Mouse (Mus musculus) testis, adult 2 months (tissue): ENCODE measurements at regions not wholly inside any gene's neighbourhood (a gene's known extent, or its start where the extent isn't known, plus 50 kb on each side); places are given as distances from the start of the nearest gene placed in this dataset.

Source experiments
- H3K27ac ChIP-seq: fragments of 200-500 bp; 2 replicates; pipeline ENCODE4 v1.5.1; 2012; ENCODE audit warnings: low read depth, low read length; ENCODE audit not compliant: control insufficient read depth, insufficient read depth
- H3K27me3 ChIP-seq: fragments of 200-500 bp; 2 replicates; pipeline ENCODE4 v1.6.1; 2012; ENCODE audit warnings: mild to moderate bottlenecking, low read length, moderate library complexity; ENCODE audit not compliant: control insufficient read depth, insufficient read depth
- H3K36me3 ChIP-seq: fragments of 200-500 bp; 2 replicates; pipeline ENCODE4 v1.6.1; 2012; ENCODE audit warnings: mild to moderate bottlenecking, low read length; ENCODE audit not compliant: control insufficient read depth, insufficient read depth
- H3K4me1 ChIP-seq: fragments of 200-500 bp; 2 replicates; pipeline ENCODE4 v1.6.1; 2012; ENCODE audit warnings: low read length; ENCODE audit not compliant: control insufficient read depth, insufficient read depth
- H3K4me3 ChIP-seq: fragments of 200-500 bp; 2 replicates; pipeline ENCODE4 v1.5.1; 2012; ENCODE audit warnings: low read depth, mild to moderate bottlenecking, low read length, moderate library complexity, mixed read lengths; ENCODE audit not compliant: control insufficient read depth
- CTCF ChIP-seq: fragments of 200-500 bp; IDR thresholded peaks from 2 replicates; pipeline ENCODE4 v1.5.1; 2012; ENCODE audit warnings: low read depth, mild to moderate bottlenecking, inconsistent platforms, low read length, moderate library complexity; ENCODE audit not compliant: control insufficient read depth, insufficient read depth, insufficient replicate concordance
- POLR2A ChIP-seq: fragments of 200-500 bp; IDR thresholded peaks from 2 replicates; pipeline ENCODE4 v1.6.1; 2012; ENCODE audit warnings: low read depth, mild to moderate bottlenecking, inconsistent platforms, low read length, moderate library complexity; ENCODE audit not compliant: control insufficient read depth

DNA sequence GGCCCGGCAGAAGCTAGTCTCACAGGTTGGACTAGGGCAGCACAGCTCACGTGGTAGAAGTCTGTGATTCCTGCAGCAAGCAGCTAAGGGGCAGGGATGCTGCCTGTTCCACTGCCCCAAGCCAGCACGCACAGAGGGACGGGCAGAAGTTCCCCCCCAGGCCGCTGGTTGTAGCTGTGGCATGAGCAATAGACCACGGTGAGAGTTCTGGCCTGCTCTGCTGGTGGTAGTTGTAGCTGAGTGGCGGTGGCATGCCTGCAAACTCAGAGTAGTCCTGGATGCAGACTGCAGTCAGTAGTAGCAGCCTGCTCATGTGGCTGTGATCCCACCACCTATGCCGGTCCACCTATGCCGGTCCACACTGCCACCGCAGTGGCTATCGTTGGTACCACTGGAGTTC lies 71.5 kb upstream of the Rpl39l start:
- TF ChIP-seq POLR2A (no peak), CTCF (no peak)
- no peak overlapping the region for H3K4me3 ChIP-seq
- H3K27me3 ChIP-seq = no peaks in the 10 kb centered on the region
- no peaks in the 10 kb centered on the region for H3K4me1 ChIP-seq
- no peak overlapping the region for H3K27ac ChIP-seq
- no peaks in the 10 kb centered on the region for H3K36me3 ChIP-seq

DNA sequence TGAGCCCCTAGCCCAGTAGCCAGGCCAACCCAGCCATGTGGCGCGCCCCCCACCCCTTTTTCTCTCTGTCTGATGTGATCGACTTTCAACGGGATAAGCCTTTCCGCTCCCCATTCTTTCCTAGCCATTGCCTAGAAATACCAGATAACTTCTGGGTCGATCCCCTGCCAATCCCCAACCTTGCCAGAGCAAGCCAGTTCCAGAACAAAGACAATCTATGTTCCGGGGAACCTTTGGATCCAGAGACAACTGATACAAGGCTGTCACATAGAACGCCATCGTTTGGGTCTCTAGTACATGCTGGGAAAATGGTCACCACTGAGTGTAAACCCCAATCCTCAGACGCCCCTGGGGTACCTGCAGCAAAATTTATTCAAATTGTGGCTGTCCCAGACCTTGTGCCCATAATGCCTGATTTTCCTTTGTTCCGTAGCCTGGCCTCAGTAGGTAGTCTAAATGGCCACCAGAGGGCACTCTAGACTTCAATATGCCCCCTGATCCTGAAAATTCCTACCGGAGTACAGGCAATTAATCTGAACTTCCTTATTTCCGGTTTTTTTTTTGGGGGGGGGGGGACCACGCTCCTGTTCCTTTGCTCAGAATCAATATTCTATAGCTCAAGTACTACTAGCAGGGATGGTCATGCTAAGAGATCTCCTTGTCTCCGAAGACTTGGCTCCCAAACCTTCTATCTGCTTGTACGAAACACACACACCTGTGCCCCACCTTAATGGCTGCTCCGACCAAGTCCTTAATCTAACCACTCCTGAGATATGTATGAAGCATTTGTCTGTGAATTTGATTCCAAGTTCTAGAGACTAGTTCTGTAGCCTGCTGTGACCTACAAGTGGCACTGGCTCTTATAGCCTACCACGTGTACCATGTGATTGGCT lies 81.3 kb upstream of the Rpl39l start:
- Histone ChIP-seq H3K27ac (no peak overlapping the region), H3K4me1 (peaks cover 4% of the 10 kb centered on the region; the same call in 1 of the 2 replicates), H3K27me3 (no peaks in the 10 kb centered on the region), H3K4me3 (no peak overlapping the region), H3K36me3 (no peaks in the 10 kb centered on the region)
- TF ChIP-seq CTCF (peak; percentile 3; the same call in 1 of the 2 replicates), POLR2A (no peak)

- H3K27me3 ChIP-seq = no peaks in the 10 kb centered on the region
- H3K36me3 ChIP-seq = no peaks in the 10 kb centered on the region
- no peak overlapping the region for H3K4me3 ChIP-seq
- TF ChIP-seq CTCF = no peak
- no peak for TF ChIP-seq POLR2A
- peaks cover 4% of the 10 kb centered on the region; the same call in 1 of the 2 replicates for H3K4me1 ChIP-seq
- H3K27ac ChIP-seq = no peak overlapping the region
Measured at GRCm38 (mm10) chr16:10086341-10086740, 83.7 kb upstream of the Rpl39l start.

DNA sequence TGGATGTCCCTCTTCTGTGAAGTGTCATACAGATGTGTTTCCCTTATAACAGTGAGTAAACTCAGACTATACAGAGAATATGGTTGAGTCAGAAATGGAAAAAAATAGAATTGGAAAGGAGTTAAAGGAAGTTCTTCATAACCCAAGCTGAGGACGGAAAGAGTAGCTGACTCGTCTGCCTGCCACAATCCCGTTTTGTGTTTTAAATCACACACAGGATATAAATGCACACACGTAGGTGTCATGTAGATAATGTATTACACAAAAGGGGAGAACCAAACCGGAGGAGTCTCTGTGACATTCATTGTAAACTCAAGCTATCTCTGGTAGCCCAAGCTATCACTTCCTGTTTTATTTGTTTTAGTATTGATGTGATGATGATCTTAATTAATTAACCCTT lies 84.6 kb upstream of the Rpl39l start:
- Histone ChIP-seq H3K4me1 (peaks cover 4% of the 10 kb centered on the region; the same call in 1 of the 2 replicates), H3K27ac (no peak overlapping the region), H3K36me3 (no peaks in the 10 kb centered on the region), H3K27me3 (no peaks in the 10 kb centered on the region), H3K4me3 (no peak overlapping the region)
- TF ChIP-seq POLR2A (no peak), CTCF (no peak)

GRCm38 (mm10) chr16:10081751-10082150 lies 86.4 kb upstream of the Grin2a start:
- Histone ChIP-seq H3K27ac (no peak overlapping the region), H3K36me3 (no peaks in the 10 kb centered on the region), H3K4me1 (no peaks in the 10 kb centered on the region), H3K27me3 (no peaks in the 10 kb centered on the region), H3K4me3 (no peak overlapping the region)
- TF ChIP-seq POLR2A (no peak), CTCF (no peak)

GRCm38 (mm10) chr16:10080121-10080679 lies 84.8 kb upstream of the Grin2a start:
- Histone ChIP-seq H3K4me1 (no peaks in the 10 kb centered on the region), H3K27ac (no peak overlapping the region), H3K4me3 (no peak overlapping the region), H3K36me3 (no peaks in the 10 kb centered on the region), H3K27me3 (no peaks in the 10 kb centered on the region)
- TF ChIP-seq POLR2A (no peak), CTCF (no peak)

GRCm38 (mm10) chr16:10073158-10073557 lies 77.8 kb upstream of the Grin2a start:
- no peak overlapping the region for H3K4me3 ChIP-seq
- H3K36me3 ChIP-seq = no peaks in the 10 kb centered on the region
- no peaks in the 10 kb centered on the region for H3K27me3 ChIP-seq
- H3K4me1 ChIP-seq = no peaks in the 10 kb centered on the region
- H3K27ac ChIP-seq = no peak overlapping the region
- TF ChIP-seq CTCF (peak; percentile 93), POLR2A (no peak)
